Mouse (Mus musculus): ENCODE measurements around the gene Ttll12. TPM values are rescaled to one million over a fixed set of nuclear protein-coding genes. Genes with fewer than 3 reads are reported as not detected.

Ttll12 gene
- polyA plus RNA-seq, 1 experiment, result 16.1 TPM

- no peaks in the 10 kb centered on the region for H3K27me3 ChIP-seq (ENCODE audit: control insufficient read depth, insufficient read depth, low read length)
- H3K4me1 ChIP-seq (ENCODE audit: control insufficient read depth, insufficient read depth, low read length), result no peaks in the 10 kb centered on the region
- H3K4me3 ChIP-seq (replicated peaks; ENCODE audit: insufficient read depth, low read depth, low read length), result no peak overlapping the region
- 96% methylated on average over 8 of the region's 8 CpGs for WGBS
- TF ChIP-seq POLR2A (IDR thresholded peaks at IDR 0.05; ENCODE audit: borderline replicate concordance, insufficient read depth, low read length) (no peak), CTCF (IDR thresholded peaks at IDR 0.05; ENCODE audit: borderline replicate concordance, insufficient read depth, low read depth, low read length) (no peak)
- DNase-seq, result no peak
- no peak overlapping the region for H3K27ac ChIP-seq (ENCODE audit: insufficient read depth, low read length)
Observed at GRCm38 (mm10) chr15:83575543-83575942, 19.4 kb downstream of the Ttll12 start.

DNA sequence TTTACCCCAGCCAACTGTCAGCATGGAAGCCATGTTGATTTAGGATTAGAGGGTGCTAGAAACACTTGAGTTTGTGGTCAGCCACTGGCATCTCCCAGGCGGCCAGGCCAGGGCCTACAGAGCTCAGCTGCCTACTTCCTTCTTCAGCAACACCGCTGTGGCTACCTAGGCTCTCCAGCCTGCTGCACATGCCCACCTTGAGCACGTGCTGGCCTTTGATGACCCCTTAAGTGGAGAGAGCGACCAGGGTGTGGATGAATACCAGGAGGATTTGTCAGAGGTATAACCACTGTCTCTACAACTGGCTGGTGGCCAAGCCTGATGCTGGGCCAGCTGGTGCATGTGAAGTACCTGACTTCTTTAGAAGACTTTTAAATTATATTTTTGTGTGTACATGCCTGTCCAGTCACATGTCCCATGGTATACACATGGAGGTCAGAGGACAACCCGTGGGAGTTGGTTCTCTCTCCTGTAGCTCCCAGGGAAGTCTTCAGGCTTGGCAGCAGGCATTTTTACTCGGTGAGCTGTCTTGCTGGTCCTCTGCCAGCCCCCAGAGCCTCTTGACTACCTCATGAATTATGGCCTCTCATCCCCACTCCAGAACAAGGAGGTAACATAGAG, 20.1 kb downstream of the Ttll12 start:
- Histone ChIP-seq H3K27me3 (ENCODE audit: control insufficient read depth, insufficient read depth, low read length) (no peaks in the 10 kb centered on the region), H3K4me3 (replicated peaks; ENCODE audit: insufficient read depth, low read depth, low read length) (no peak overlapping the region), H3K4me1 (ENCODE audit: control insufficient read depth, insufficient read depth, low read length) (no peaks in the 10 kb centered on the region), H3K27ac (ENCODE audit: insufficient read depth, low read length) (no peak overlapping the region)
- WGBS, result 71% methylated on average over 6 of the region's 6 CpGs
- DNase-seq, result no peak
- TF ChIP-seq POLR2A (IDR thresholded peaks at IDR 0.05; ENCODE audit: borderline replicate concordance, insufficient read depth, low read length) (no peak), CTCF (IDR thresholded peaks at IDR 0.05; ENCODE audit: borderline replicate concordance, insufficient read depth, low read depth, low read length) (no peak)

DNA sequence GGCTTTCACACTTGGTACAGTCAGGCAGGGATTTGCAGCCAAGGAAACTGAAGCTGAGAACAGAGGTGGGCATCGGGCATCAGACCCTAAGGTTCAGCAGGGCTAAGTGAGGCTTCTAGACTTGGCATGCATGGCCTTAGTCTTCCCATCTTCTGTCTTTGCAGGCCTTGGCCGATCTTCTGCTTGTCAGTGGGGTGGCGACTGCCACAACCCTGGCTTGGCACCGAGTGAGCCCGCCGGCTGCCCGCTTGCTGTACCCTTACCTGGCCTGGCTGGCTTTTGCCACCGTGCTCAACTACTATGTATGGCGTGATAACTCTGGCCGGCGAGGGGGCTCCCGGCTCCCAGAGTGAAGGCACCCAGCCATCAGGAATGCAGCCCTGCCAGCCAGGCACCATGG, 21.4 kb downstream of the Ttll12 start:
- WGBS, result 29% methylated on average over 12 of the region's 12 CpGs
- H3K4me1 ChIP-seq (ENCODE audit: control insufficient read depth, insufficient read depth, low read length), result no peaks in the 10 kb centered on the region

DNA sequence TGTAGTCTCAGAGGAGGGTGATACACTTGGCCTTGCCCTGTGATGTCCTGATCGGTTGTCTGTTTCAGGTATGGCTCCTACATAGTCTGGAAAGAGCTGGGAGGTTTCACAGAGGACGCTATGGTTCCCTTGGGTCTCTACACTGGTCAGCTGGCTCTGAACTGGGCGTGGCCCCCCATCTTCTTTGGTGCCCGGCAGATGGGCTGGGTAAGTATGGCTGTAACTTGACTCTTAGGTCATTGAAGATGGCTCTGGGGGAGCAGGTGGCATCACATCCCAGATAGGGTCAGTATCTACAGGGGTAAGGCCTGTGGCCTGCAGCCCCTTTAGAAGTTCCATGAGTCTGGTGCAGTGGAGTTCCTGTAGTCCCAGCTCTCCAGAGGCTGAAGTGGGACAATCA, 22.8 kb downstream of the Ttll12 start:
- WGBS, result 77% methylated on average over 4 of the region's 4 CpGs
- no peak for DNase-seq
- no peaks in the 10 kb centered on the region for H3K4me1 ChIP-seq (ENCODE audit: control insufficient read depth, insufficient read depth, low read length)
- H3K4me3 ChIP-seq (replicated peaks; ENCODE audit: insufficient read depth, low read depth, low read length), result no peak overlapping the region
- no peak for TF ChIP-seq CTCF (IDR thresholded peaks at IDR 0.05; ENCODE audit: borderline replicate concordance, insufficient read depth, low read depth, low read length)
- no peak for TF ChIP-seq POLR2A (IDR thresholded peaks at IDR 0.05; ENCODE audit: borderline replicate concordance, insufficient read depth, low read length)
- H3K27ac ChIP-seq (ENCODE audit: insufficient read depth, low read length), result no peak overlapping the region
- no peaks in the 10 kb centered on the region for H3K27me3 ChIP-seq (ENCODE audit: control insufficient read depth, insufficient read depth, low read length)

More for the DNA sequence above, 21.4 kb downstream of the Ttll12 start:
- H3K27me3 ChIP-seq (ENCODE audit: control insufficient read depth, insufficient read depth, low read length), result no peaks in the 10 kb centered on the region
- no peak for TF ChIP-seq POLR2A (IDR thresholded peaks at IDR 0.05; ENCODE audit: borderline replicate concordance, insufficient read depth, low read length)
- no peak for TF ChIP-seq CTCF (IDR thresholded peaks at IDR 0.05; ENCODE audit: borderline replicate concordance, insufficient read depth, low read depth, low read length)
- H3K4me3 ChIP-seq (replicated peaks; ENCODE audit: insufficient read depth, low read depth, low read length), result no peak overlapping the region
- DNase-seq, result peak; percentile 55 to 58
- H3K27ac ChIP-seq (ENCODE audit: insufficient read depth, low read length), result no peak overlapping the region

- H3K4me3 ChIP-seq (replicated peaks; ENCODE audit: insufficient read depth, low read depth, low read length), result no peak overlapping the region
- no peak overlapping the region for H3K27ac ChIP-seq (ENCODE audit: insufficient read depth, low read length)
- TF ChIP-seq POLR2A (IDR thresholded peaks at IDR 0.05; ENCODE audit: borderline replicate concordance, insufficient read depth, low read length) (no peak), CTCF (IDR thresholded peaks at IDR 0.05; ENCODE audit: borderline replicate concordance, insufficient read depth, low read depth, low read length) (no peak)
- no peak for DNase-seq
- H3K4me1 ChIP-seq (ENCODE audit: control insufficient read depth, insufficient read depth, low read length), result no peaks in the 10 kb centered on the region
- WGBS, result 69% methylated on average over 5 of the region's 5 CpGs
- H3K27me3 ChIP-seq (ENCODE audit: control insufficient read depth, insufficient read depth, low read length), result no peaks in the 10 kb centered on the region
Observed at GRCm38 (mm10) chr15:83571636-83572035, 23.3 kb downstream of the Ttll12 start.

- H3K27me3 ChIP-seq (ENCODE audit: control insufficient read depth, insufficient read depth, low read length), result no peaks in the 10 kb centered on the region
- WGBS, result 65% methylated on average over 2 of the region's 2 CpGs
- TF ChIP-seq POLR2A (IDR thresholded peaks at IDR 0.05; ENCODE audit: borderline replicate concordance, insufficient read depth, low read length) (no peak), CTCF (IDR thresholded peaks at IDR 0.05; ENCODE audit: borderline replicate concordance, insufficient read depth, low read depth, low read length) (no peak)
- no peak overlapping the region for H3K27ac ChIP-seq (ENCODE audit: insufficient read depth, low read length)
- H3K4me1 ChIP-seq (ENCODE audit: control insufficient read depth, insufficient read depth, low read length), result no peaks in the 10 kb centered on the region
- DNase-seq, result no peak
- no peak overlapping the region for H3K4me3 ChIP-seq (replicated peaks; ENCODE audit: insufficient read depth, low read depth, low read length)
Observed at GRCm38 (mm10) chr15:83570641-83571040, 24.3 kb downstream of the Ttll12 start.

DNA sequence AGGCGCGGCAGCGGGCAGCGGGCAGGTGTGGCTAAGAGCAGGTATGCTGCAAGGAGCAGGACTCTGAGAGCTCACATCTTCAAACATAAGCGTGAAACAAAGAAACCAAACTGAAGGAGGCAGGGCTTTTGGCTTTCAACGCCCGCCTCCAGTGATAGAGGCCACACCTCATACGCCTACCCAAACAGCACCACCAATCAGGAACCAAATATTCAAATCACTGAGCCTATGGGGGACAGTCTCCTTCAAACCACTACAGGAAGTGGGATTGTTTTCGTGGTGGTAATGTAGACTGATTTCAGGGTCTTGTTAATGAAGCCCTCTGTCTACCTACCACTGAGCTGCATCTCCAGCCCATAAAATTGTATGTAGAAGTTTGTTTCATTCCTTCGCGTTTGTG, 25.3 kb downstream of the Ttll12 start:
- no peak overlapping the region for H3K4me3 ChIP-seq (replicated peaks; ENCODE audit: insufficient read depth, low read depth, low read length)
- WGBS, result 68% methylated on average over 11 of the region's 11 CpGs
- no peaks in the 10 kb centered on the region for H3K27me3 ChIP-seq (ENCODE audit: control insufficient read depth, insufficient read depth, low read length)
- H3K27ac ChIP-seq (ENCODE audit: insufficient read depth, low read length), result no peak overlapping the region
- no peak for DNase-seq
- H3K4me1 ChIP-seq (ENCODE audit: control insufficient read depth, insufficient read depth, low read length), result no peaks in the 10 kb centered on the region
- TF ChIP-seq CTCF (IDR thresholded peaks at IDR 0.05; ENCODE audit: borderline replicate concordance, insufficient read depth, low read depth, low read length), result no peak
- TF ChIP-seq POLR2A (IDR thresholded peaks at IDR 0.05; ENCODE audit: borderline replicate concordance, insufficient read depth, low read length), result no peak

- Histone ChIP-seq H3K4me3 (replicated peaks; ENCODE audit: insufficient read depth, low read depth, low read length) (no peak overlapping the region), H3K27me3 (ENCODE audit: control insufficient read depth, insufficient read depth, low read length) (no peaks in the 10 kb centered on the region), H3K27ac (ENCODE audit: insufficient read depth, low read length) (no peak overlapping the region), H3K4me1 (ENCODE audit: control insufficient read depth, insufficient read depth, low read length) (no peaks in the 10 kb centered on the region)
- WGBS, result 98% methylated on average over 5 of the region's 5 CpGs
- no peak for DNase-seq
- no peak for TF ChIP-seq POLR2A (IDR thresholded peaks at IDR 0.05; ENCODE audit: borderline replicate concordance, insufficient read depth, low read length)
- no peak for TF ChIP-seq CTCF (IDR thresholded peaks at IDR 0.05; ENCODE audit: borderline replicate concordance, insufficient read depth, low read depth, low read length)
Observed at GRCm38 (mm10) chr15:83568544-83568943, 26.4 kb downstream of the Ttll12 start.

Measured in cerebellum, adult 2 months (tissue).